Mouse (Mus musculus): Measurements from ENCODE around the gene Igf2. TPM values are rescaled to one million over a fixed set of nuclear protein-coding genes. Genes with fewer than 3 reads are reported as not detected.

Gene Igf2
- polyA plus RNA-seq, 1 experiment from 2014 or later, result 914 TPM

- H3K9me3 ChIP-seq (replicated peaks; ENCODE audit: control insufficient read depth, low read length), result no peaks in the 10 kb centered on the region
- no peak for ATAC-seq (replicated peaks; ENCODE audit: extremely low read depth, insufficient read depth, low FRiP score)
- H3K4me3 ChIP-seq (ENCODE audit: low read length), result peak overlapping the region; percentile 74
- H3K36me3 ChIP-seq (ENCODE audit: control insufficient read depth, insufficient read depth), result no peaks in the 10 kb centered on the region
- peak overlapping the region; percentile 52 for H3K4me2 ChIP-seq (ENCODE audit: low read depth, low read length)
- H3K27me3 ChIP-seq (ENCODE audit: control insufficient read depth, insufficient read depth, low read length), result peaks cover 54% of the 10 kb centered on the region
- H3K4me1 ChIP-seq (ENCODE audit: control insufficient read depth, insufficient read depth, low read length), result no peaks in the 10 kb centered on the region; the same call in none of the 2 replicates
- peak overlapping the region; percentile 91 for H3K9ac ChIP-seq (ENCODE audit: low read length)
- H3K27ac ChIP-seq (ENCODE audit: low read length), result peak overlapping the region; percentile 96
Measured at GRCm38 (mm10) chr7:142661811-142662210, 4.8 kb downstream of the Igf2 start.

GRCm38 (mm10) chr7:142661046-142661445 lies 5.6 kb downstream of the Igf2 start:
- ATAC-seq (replicated peaks; ENCODE audit: extremely low read depth, insufficient read depth, low FRiP score), result no peak
- 2% methylated on average over 25 of the region's 25 CpGs for WGBS
- Histone ChIP-seq H3K9ac (ENCODE audit: low read length) (peak overlapping the region; percentile 91), H3K4me1 (ENCODE audit: control insufficient read depth, insufficient read depth, low read length) (no peaks in the 10 kb centered on the region; the same call in none of the 2 replicates), H3K9me3 (replicated peaks; ENCODE audit: control insufficient read depth, low read length) (no peaks in the 10 kb centered on the region), H3K27ac (ENCODE audit: low read length) (peak overlapping the region; percentile 96), H3K4me3 (ENCODE audit: low read length) (peak overlapping the region; percentile 74), H3K27me3 (ENCODE audit: control insufficient read depth, insufficient read depth, low read length) (peaks cover 55% of the 10 kb centered on the region), H3K4me2 (ENCODE audit: low read depth, low read length) (peak overlapping the region; percentile 52), H3K36me3 (ENCODE audit: control insufficient read depth, insufficient read depth) (no peaks in the 10 kb centered on the region)

DNA sequence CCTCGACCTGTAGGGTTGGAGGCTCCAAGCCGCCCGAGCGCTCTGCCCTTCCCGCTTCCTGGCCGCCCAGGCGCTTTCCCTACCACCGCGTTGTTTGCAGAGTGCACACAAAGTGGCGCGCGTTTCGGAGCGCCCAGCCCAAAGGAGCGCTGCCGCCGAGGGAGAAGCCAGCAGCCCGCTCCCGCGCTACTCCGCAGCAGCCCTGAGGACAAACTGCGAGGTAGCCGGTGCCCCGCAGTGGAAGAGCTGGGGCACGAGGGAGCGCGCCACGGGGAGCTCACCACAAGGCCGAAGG lies 6.0 kb downstream of the Igf2 start:
- Histone ChIP-seq H3K27me3 (ENCODE audit: control insufficient read depth, insufficient read depth, low read length) (peaks cover 56% of the 10 kb centered on the region), H3K4me2 (ENCODE audit: low read depth, low read length) (peak overlapping the region; percentile 52), H3K27ac (ENCODE audit: low read length) (peak overlapping the region; percentile 96), H3K4me3 (ENCODE audit: low read length) (peak overlapping the region; percentile 74), H3K36me3 (ENCODE audit: control insufficient read depth, insufficient read depth) (no peaks in the 10 kb centered on the region), H3K9ac (ENCODE audit: low read length) (peak overlapping the region; percentile 91), H3K4me1 (ENCODE audit: control insufficient read depth, insufficient read depth, low read length) (no peaks in the 10 kb centered on the region; the same call in none of the 2 replicates), H3K9me3 (replicated peaks; ENCODE audit: control insufficient read depth, low read length) (no peaks in the 10 kb centered on the region)
- WGBS, result under 1% methylated on average over 29 of the region's 29 CpGs
- no peak for ATAC-seq (replicated peaks; ENCODE audit: extremely low read depth, insufficient read depth, low FRiP score)

DNA sequence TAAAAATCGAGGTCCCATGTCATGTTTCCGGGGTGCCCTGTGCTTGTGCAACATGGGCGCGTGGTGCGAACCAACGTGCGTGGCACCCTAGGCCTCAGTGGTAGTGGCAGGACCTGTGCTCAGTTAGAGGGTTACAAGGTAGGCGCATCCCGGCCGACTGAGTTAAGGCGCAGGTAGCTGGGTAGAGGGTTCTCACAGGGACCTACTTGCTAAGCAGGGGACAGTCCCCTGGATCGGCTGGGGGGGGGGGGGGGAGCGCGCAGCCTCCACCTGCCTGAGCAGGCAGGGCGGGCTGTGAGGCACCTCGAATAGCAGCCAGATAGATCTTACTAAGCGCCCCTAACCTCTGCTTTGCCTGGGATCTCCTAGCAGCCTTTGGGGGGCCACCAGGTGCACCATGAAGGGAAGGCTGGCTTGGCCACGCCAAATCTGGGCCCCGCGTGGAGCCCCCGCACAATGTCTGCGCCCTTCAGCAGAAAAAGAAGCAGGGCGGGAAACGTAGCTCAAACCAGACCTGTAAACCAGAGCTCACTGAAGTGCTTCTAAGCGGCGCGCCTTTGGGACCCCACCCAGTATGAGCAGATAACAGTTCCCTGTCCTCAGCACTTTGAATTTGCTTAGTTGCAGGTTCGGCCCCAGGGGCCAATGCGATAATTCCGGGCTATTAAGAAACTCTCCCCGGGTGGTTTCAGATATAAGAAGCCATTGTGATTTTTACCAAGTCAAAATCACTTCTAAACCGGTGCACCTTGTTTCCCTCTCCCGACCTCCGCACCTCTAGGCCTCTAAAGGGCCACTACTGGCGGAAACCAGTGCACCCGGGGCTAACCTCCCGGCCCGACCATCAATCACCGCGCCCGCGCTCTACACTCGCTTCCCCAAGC lies 6.6 kb downstream of the Igf2 start:
- H3K9me3 ChIP-seq (replicated peaks; ENCODE audit: control insufficient read depth, low read length), result no peaks in the 10 kb centered on the region
- no peaks in the 10 kb centered on the region; the same call in none of the 2 replicates for H3K4me1 ChIP-seq (ENCODE audit: control insufficient read depth, insufficient read depth, low read length)
- H3K4me3 ChIP-seq (ENCODE audit: low read length), result peak overlapping the region; percentile 74
- peak overlapping the region; percentile 52 for H3K4me2 ChIP-seq (ENCODE audit: low read depth, low read length)
- H3K27me3 ChIP-seq (ENCODE audit: control insufficient read depth, insufficient read depth, low read length), result peaks cover 52% of the 10 kb centered on the region
- peak overlapping the region; percentile 96 for H3K27ac ChIP-seq (ENCODE audit: low read length)
- WGBS, result under 1% methylated on average over 41 of the region's 43 CpGs
- no peaks in the 10 kb centered on the region for H3K36me3 ChIP-seq (ENCODE audit: control insufficient read depth, insufficient read depth)
- H3K9ac ChIP-seq (ENCODE audit: low read length), result peak overlapping the region; percentile 91
- 0 out of 2 replicates have a peak, but pooled peaks have one; percentile 0 for ATAC-seq (replicated peaks; ENCODE audit: extremely low read depth, insufficient read depth, low FRiP score)

DNA sequence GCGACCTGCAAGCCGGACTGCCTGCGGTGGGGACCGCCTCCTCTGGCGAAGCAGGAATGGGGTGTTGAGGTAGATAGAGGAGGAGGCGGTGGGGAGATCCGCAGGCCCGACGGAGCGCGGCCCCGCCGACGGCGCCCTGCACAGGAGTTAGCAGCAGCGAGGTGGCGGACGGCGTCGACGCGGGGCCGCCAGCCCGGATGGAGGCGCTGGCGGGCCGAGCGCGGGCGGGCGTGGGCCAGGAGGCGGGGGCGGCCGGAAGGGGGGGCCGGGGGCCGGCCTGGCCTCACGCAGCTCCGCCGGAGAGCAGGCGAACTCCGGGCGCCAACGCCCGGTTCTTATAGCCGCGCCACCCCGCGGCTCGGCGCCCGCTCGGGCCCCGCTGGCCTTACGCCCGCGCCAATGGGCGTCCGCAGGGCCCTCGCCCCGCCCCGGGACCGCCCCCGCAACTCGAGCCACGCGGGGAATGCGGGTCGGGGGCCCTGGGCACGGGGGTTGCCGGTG lies 7.4 kb downstream of the Igf2 start:
- H3K4me2 ChIP-seq (ENCODE audit: low read depth, low read length), result peak overlapping the region; percentile 52
- no peaks in the 10 kb centered on the region for H3K9me3 ChIP-seq (replicated peaks; ENCODE audit: control insufficient read depth, low read length)
- no peaks in the 10 kb centered on the region; the same call in none of the 2 replicates for H3K4me1 ChIP-seq (ENCODE audit: control insufficient read depth, insufficient read depth, low read length)
- WGBS, result under 1% methylated on average over 49 of the region's 70 CpGs
- ATAC-seq (replicated peaks; ENCODE audit: extremely low read depth, insufficient read depth, low FRiP score), result peak; percentile 69
- peak overlapping the region; percentile 91 for H3K9ac ChIP-seq (ENCODE audit: low read length)
- peak overlapping the region; percentile 74 for H3K4me3 ChIP-seq (ENCODE audit: low read length)
- peaks cover 56% of the 10 kb centered on the region for H3K27me3 ChIP-seq (ENCODE audit: control insufficient read depth, insufficient read depth, low read length)
- H3K27ac ChIP-seq (ENCODE audit: low read length), result peak overlapping the region; percentile 96
- 0 out of 2 replicates have a peak, but pooled peaks cover 3% of the 10 kb centered on the region for H3K36me3 ChIP-seq (ENCODE audit: control insufficient read depth, insufficient read depth)

DNA sequence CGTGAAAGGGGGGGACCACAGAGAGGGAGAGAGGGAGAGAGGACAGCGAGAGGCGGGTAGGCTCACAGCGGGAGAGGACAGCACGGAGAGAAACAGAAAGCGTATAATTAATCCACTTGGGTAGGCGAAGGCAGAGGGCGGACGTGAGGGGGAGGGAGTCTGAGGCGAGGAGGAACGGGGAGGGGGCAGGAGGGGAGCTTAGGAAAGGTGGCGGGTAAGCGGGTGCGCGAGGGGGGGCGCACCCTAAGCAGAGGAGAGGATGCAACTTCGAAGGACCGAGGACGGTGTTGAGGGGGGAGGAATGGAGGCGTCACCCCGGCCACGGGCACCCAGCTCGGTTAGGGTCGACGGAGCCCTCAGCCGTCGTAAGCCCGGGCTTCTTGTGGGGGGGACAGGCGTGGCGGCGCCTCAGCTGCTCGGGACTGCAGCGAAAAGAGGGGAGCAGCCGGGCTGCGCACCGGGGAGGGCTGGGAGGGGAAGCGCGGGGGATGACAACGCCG lies 7.9 kb downstream of the Igf2 start:
- Histone ChIP-seq H3K4me1 (ENCODE audit: control insufficient read depth, insufficient read depth, low read length) (no peaks in the 10 kb centered on the region; the same call in none of the 2 replicates), H3K9ac (ENCODE audit: low read length) (peak overlapping the region; percentile 91), H3K27ac (ENCODE audit: low read length) (peak overlapping the region; percentile 94), H3K4me2 (ENCODE audit: low read depth, low read length) (peak overlapping the region; percentile 52), H3K36me3 (ENCODE audit: control insufficient read depth, insufficient read depth) (peaks cover 3% of the 10 kb centered on the region; the same call in 1 of the 2 replicates), H3K27me3 (ENCODE audit: control insufficient read depth, insufficient read depth, low read length) (peaks cover 56% of the 10 kb centered on the region), H3K9me3 (replicated peaks; ENCODE audit: control insufficient read depth, low read length) (no peaks in the 10 kb centered on the region), H3K4me3 (ENCODE audit: low read length) (peak overlapping the region; percentile 74)
- ATAC-seq (replicated peaks; ENCODE audit: extremely low read depth, insufficient read depth, low FRiP score), result no peak
- WGBS, result 0% methylated on average over 35 of the region's 40 CpGs

GRCm38 (mm10) chr7:142657821-142658614 lies 8.6 kb downstream of the Igf2 start:
- ATAC-seq (replicated peaks; ENCODE audit: extremely low read depth, insufficient read depth, low FRiP score), result no peak; the same call in 1 of the 2 replicates
- Histone ChIP-seq H3K4me1 (ENCODE audit: control insufficient read depth, insufficient read depth, low read length) (no peaks in the 10 kb centered on the region; the same call in none of the 2 replicates), H3K9ac (ENCODE audit: low read length) (peak overlapping the region; percentile 91), H3K27me3 (ENCODE audit: control insufficient read depth, insufficient read depth, low read length) (peaks cover 49% of the 10 kb centered on the region), H3K9me3 (replicated peaks; ENCODE audit: control insufficient read depth, low read length) (no peaks in the 10 kb centered on the region), H3K4me2 (ENCODE audit: low read depth, low read length) (peak overlapping the region; percentile 52), H3K4me3 (ENCODE audit: low read length) (peak overlapping the region; percentile 74), H3K36me3 (ENCODE audit: control insufficient read depth, insufficient read depth) (peaks cover 7% of the 10 kb centered on the region; the same call in 1 of the 2 replicates), H3K27ac (ENCODE audit: low read length) (peak overlapping the region; percentile 94)
- WGBS, result 2% methylated on average over 33 of the region's 34 CpGs

DNA sequence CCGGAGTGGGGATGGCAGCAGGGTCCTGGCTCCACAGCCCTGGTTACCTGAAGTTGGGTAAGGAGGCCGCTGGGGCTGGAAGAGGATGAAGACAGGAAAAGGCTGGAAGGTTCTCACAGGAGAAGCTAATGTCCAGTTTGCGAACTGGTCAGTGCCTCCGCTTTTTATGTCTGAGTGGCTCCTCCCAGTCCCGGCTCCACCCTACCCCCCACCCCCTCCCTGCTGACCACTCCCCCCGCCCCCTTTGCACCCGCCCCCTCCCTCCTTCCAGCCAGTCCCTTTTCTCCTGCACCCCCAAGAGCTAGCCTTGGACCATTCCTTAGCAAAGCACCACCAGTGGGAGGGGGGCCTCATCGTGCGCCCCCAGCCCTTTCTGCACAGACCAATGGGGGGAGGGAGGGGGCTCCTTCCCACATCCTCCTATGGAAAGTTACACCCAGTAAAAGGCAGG lies 9.2 kb downstream of the Igf2 start:
- Histone ChIP-seq H3K27me3 (ENCODE audit: control insufficient read depth, insufficient read depth, low read length) (peaks cover 43% of the 10 kb centered on the region), H3K4me3 (ENCODE audit: low read length) (peak overlapping the region; percentile 74), H3K27ac (ENCODE audit: low read length) (peak overlapping the region; percentile 94), H3K9ac (ENCODE audit: low read length) (peak overlapping the region; percentile 91), H3K4me2 (ENCODE audit: low read depth, low read length) (peak overlapping the region; percentile 52), H3K9me3 (replicated peaks; ENCODE audit: control insufficient read depth, low read length) (no peaks in the 10 kb centered on the region), H3K36me3 (ENCODE audit: control insufficient read depth, insufficient read depth) (peaks cover 7% of the 10 kb centered on the region; the same call in 1 of the 2 replicates), H3K4me1 (ENCODE audit: control insufficient read depth, insufficient read depth, low read length) (no peaks in the 10 kb centered on the region; the same call in none of the 2 replicates)
- ATAC-seq (replicated peaks; ENCODE audit: extremely low read depth, insufficient read depth, low FRiP score), result peak; percentile 29; the same call in 1 of the 2 replicates
- WGBS, result 24% methylated on average over 7 of the region's 9 CpGs
